Mouse (Mus musculus) midbrain, embryonic 16.5 days (tissue): Measurements from ENCODE around the gene Aco2. TPM values are rescaled to one million over a fixed set of nuclear protein-coding genes. Genes with fewer than 3 reads are reported as not detected.

Experiments
- ATAC-seq: fragments of 200-750 bp; cut with Nextera tagmentation; 2 replicates; pipeline ENCODE4 v1.8.0; 2017; ENCODE audit warnings: moderate TSS enrichment
- H3K27ac ChIP-seq: fragments of 300-500 bp; sonication (generic); 2 replicates; pipeline ENCODE4 v1.5.1; 2014; ENCODE audit warnings: mild to moderate bottlenecking, low read length, mixed read lengths
- H3K27me3 ChIP-seq: fragments of 300-500 bp; sonication (generic); 2 replicates; pipeline ENCODE4 v1.6.1; 2014; ENCODE audit warnings: low read depth, low read length, mixed read lengths; ENCODE audit not compliant: control insufficient read depth, insufficient read depth
- H3K36me3 ChIP-seq: fragments of 300-500 bp; sonication (generic); 2 replicates; pipeline ENCODE4 v1.6.1; 2014; ENCODE audit warnings: mild to moderate bottlenecking, low read length, moderate library complexity, mixed read lengths; ENCODE audit not compliant: control insufficient read depth, insufficient read depth
- H3K4me1 ChIP-seq: fragments of 300-500 bp; sonication (generic); 2 replicates; pipeline ENCODE4 v1.6.1; 2014; ENCODE audit warnings: mild to moderate bottlenecking, low read length, mixed read lengths; ENCODE audit not compliant: control insufficient read depth, insufficient read depth
- H3K4me2 ChIP-seq: fragments of 300-500 bp; sonication (generic); 2 replicates; pipeline ENCODE4 v1.6.1; 2014; ENCODE audit warnings: mild to moderate bottlenecking, low read length, mixed read lengths
- H3K4me3 ChIP-seq: fragments of 300-500 bp; sonication (generic); 2 replicates; pipeline ENCODE4 v1.5.1; 2014; ENCODE audit warnings: low read depth, mild to moderate bottlenecking, low read length, moderate library complexity, mixed read lengths
- H3K9ac ChIP-seq: fragments of 300-500 bp; sonication (generic); 2 replicates; pipeline ENCODE4 v1.6.1; 2014; ENCODE audit warnings: low read depth, low read length, mixed read lengths
- H3K9me3 ChIP-seq: fragments of 300-500 bp; sonication (generic); replicated peaks from 2 replicates; pipeline ENCODE4 v1.6.1; 2014; ENCODE audit warnings: mild to moderate bottlenecking, low read length, mixed read lengths; ENCODE audit not compliant: control insufficient read depth, poor library complexity, severe bottlenecking
- WGBS: fragments of 180-500 bp; shearing (Covaris S2); extraction: QIAGEN DNeasy Blood & Tissue Kit; methylation state at CpG from one replicate; pipeline ENCODE4 v1.1.7; 2014; 5-methylcytosine and 5-hydroxymethylcytosine counted together
- polyA plus RNA-seq: library from polyadenylated mRNA; unstranded; fragments of >200 nt; fragmentation: Nextera tagmentation; extraction: Ambion mirVana; gene quantifications from 2 replicates; pipeline ENCODE4 v1.2.1, GENCODE M21; 2015

The Aco2 gene
- polyA plus RNA-seq, 1 experiment from 2014 or later = 272 TPM

- 78% methylated on average over 10 of the region's 10 CpGs for WGBS
- ATAC-seq = 0 out of 2 replicates have a peak, but pooled peaks have one; percentile 14
- H3K9me3 ChIP-seq = no peaks in the 10 kb centered on the region
Observed at GRCm38 (mm10) chr15:81920546-81921217, 48.6 kb downstream of the Aco2 start.

DNA sequence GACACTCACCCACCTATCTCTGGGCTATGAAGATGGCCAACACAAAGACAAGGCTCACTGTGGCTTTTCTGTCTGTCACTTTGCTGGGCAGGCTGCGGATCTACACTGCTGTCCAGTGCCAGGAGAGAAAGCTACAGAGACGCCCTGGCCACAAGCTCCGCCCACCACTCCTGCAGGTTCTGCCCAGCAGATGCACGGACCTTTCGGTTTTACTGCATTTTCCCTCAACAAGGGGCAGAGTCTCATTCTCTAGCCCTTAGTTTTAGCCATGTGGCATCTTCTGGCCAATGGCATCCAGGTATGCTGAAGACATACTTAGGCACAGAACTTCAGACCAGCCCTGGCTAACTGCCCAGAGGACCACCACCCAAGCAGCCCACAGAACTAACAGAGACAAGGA is 49.1 kb downstream of the Aco2 start:
- WGBS = 69% methylated on average over 5 of the region's 5 CpGs
- H3K4me1 ChIP-seq = peaks cover 18% of the 10 kb centered on the region
- no peak overlapping the region for H3K4me2 ChIP-seq
- no peak for ATAC-seq
- H3K27ac ChIP-seq = peak overlapping the region; percentile 50
- no peaks in the 10 kb centered on the region for H3K9me3 ChIP-seq
- H3K27me3 ChIP-seq = no peaks in the 10 kb centered on the region
- no peak overlapping the region for H3K4me3 ChIP-seq
- H3K36me3 ChIP-seq = peaks cover 10% of the 10 kb centered on the region; the same call in 1 of the 2 replicates
- H3K9ac ChIP-seq = no peak overlapping the region

More at GRCm38 (mm10) chr15:81920546-81921217, 48.6 kb downstream of the Aco2 start:
- Histone ChIP-seq H3K4me3 (no peak overlapping the region), H3K9ac (no peak overlapping the region), H3K36me3 (peaks cover 12% of the 10 kb centered on the region; the same call in 1 of the 2 replicates), H3K27ac (peak overlapping the region; percentile 50), H3K27me3 (no peaks in the 10 kb centered on the region), H3K4me1 (peaks cover 18% of the 10 kb centered on the region), H3K4me2 (no peak overlapping the region)

DNA sequence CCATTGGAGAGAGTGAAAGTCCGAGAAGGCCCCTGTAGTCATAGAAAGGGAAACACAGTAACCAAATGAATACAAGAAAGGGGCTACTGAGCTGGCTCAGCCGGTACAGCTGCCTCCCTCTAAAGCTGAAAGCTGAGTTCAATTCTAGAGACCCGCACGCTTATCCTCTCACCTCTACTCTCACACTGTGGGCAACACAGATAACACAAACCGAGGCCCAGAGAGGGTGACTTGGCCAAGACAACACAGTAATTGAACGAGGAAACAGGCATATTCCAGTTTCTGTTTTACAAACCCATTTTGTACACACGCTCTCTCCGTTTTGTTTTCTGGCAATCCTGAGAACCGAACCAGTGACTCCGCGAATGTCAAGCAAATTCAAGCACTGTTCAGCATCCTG is 52.8 kb downstream of the Aco2 start:
- 88% methylated on average over 11 of the region's 11 CpGs for WGBS
- Histone ChIP-seq H3K27me3 (no peaks in the 10 kb centered on the region), H3K36me3 (no peaks in the 10 kb centered on the region), H3K4me2 (peak overlapping the region; percentile 93), H3K9me3 (no peaks in the 10 kb centered on the region), H3K4me3 (peak overlapping the region; percentile 56), H3K27ac (no peak overlapping the region), H3K9ac (0 out of 2 replicates have a peak overlapping the region, but pooled peaks have one; percentile 70), H3K4me1 (peaks cover 25% of the 10 kb centered on the region)
- ATAC-seq = no peak

DNA sequence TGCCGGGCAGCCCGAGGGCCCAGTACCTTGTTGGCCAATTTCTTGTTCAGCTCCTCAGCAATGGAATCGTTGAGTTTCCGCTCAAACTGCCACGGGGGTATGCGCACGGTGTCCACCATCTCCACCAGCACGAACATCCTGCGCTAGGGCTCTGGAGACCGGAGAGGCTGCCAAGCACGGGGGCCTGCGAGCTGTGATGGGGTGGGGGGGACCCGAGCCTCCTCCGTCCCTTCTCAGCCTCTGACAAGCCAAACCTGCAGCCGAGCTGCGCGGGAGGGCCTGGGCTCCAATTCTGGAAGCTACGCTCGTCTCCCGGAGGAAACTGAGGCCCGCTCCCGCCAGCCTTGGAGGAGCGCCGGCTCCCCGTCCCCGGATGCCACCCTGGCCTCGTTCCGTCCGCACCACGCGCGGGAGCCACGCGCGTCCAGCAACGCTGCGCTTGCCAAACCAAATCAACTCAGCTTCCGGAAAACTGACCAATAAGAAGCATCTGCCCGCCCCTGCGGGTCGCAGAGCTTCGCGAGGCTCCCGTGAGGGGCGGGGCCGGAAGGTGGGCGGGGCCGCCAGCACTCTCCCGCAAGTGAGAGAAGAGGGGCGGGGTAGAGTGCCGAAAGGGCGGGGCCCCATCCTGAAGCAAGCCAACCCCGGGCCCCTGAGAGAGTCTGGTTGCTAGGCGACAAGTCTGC is 53.8 kb downstream of the Aco2 start, which contains the start of gene Polr3h:
Polr3h (minus strand) TSS at position 481 of the 686 bp plus-strand sequence.
- Histone ChIP-seq H3K4me1 (peaks cover 25% of the 10 kb centered on the region), H3K9ac (peak within 1 kb of the TSS; percentile 70), H3K27me3 (no peaks in the 10 kb centered on the region), H3K4me3 (peak within 1 kb of the TSS; percentile 56), H3K9me3 (no peaks in the 10 kb centered on the region), H3K4me2 (peak within 1 kb of the TSS; percentile 93), H3K36me3 (no peaks in the 10 kb centered on the region), H3K27ac (peak within 1 kb of the TSS; percentile 83)
- under 1% methylated on average over 54 of the region's 54 CpGs for WGBS
- ATAC-seq = peak; percentile 95

DNA sequence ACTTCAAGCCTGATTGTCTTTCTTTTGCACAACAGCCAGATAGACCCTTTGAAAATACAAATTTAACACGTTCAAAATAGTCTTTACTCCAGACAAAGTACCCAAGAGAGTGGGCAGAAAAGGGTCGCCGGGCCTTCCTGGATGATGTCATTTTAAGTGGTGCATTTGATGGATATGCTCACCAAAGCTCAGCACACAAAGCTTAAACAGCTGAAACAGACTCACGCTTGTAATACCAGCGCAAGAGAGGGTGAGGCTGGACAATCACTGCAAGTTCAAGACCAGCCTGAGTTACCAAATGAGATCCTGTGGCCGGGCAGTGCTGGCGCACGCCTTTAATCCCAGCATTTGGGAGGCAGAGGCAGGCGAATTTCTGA is 54.3 kb downstream of the Aco2 start:
- Histone ChIP-seq H3K9me3 (no peaks in the 10 kb centered on the region), H3K4me3 (peak overlapping the region; percentile 56), H3K27me3 (no peaks in the 10 kb centered on the region), H3K4me2 (peak overlapping the region; percentile 93), H3K36me3 (no peaks in the 10 kb centered on the region), H3K4me1 (peaks cover 25% of the 10 kb centered on the region), H3K27ac (peak overlapping the region; percentile 83), H3K9ac (no peak overlapping the region)
- WGBS = 26% methylated on average over 9 of the region's 9 CpGs
- ATAC-seq = no peak

- H3K4me3 ChIP-seq = no peak overlapping the region
- H3K27ac ChIP-seq = peak overlapping the region; percentile 53
- no peak for ATAC-seq
- no peaks in the 10 kb centered on the region for H3K36me3 ChIP-seq
- peaks cover 25% of the 10 kb centered on the region for H3K4me1 ChIP-seq
- H3K27me3 ChIP-seq = no peaks in the 10 kb centered on the region
- no peak overlapping the region for H3K4me2 ChIP-seq
- H3K9me3 ChIP-seq = no peaks in the 10 kb centered on the region
- H3K9ac ChIP-seq = no peak overlapping the region
- 45% methylated on average over 4 of the region's 4 CpGs for WGBS
Observed at GRCm38 (mm10) chr15:81927741-81928140, 55.6 kb downstream of the Aco2 start.

DNA sequence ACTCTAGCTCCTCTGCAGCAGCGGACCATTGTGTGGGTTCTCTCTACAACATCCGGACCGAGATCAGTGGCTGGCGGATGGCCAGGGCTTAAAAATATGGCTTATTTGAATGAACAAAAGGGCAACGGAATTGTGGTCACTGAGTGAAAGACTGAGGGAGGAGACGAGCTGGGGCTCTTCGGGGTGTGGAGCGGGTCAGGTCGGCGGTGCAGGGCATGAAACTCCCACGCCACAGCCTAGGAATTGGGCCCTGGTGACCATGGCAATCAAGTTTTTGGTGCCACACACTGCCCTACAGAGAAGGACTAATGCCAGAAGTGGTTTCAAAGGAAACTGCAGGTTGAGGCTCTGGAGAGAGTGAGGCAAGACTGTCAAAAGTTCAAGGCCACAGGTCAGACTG is 56.2 kb downstream of the Aco2 start:
- no peak overlapping the region for H3K9ac ChIP-seq
- no peak overlapping the region for H3K4me3 ChIP-seq
- no peak for ATAC-seq
- H3K27me3 ChIP-seq = no peaks in the 10 kb centered on the region
- no peak overlapping the region for H3K4me2 ChIP-seq
- 0 out of 2 replicates have a peak overlapping the region, but pooled peaks have one; percentile 43 for H3K27ac ChIP-seq
- no peaks in the 10 kb centered on the region for H3K9me3 ChIP-seq
- peaks cover 25% of the 10 kb centered on the region for H3K4me1 ChIP-seq
- 43% methylated on average over 11 of the region's 11 CpGs for whole genome bisulfite sequencing
- H3K36me3 ChIP-seq = no peaks in the 10 kb centered on the region

DNA sequence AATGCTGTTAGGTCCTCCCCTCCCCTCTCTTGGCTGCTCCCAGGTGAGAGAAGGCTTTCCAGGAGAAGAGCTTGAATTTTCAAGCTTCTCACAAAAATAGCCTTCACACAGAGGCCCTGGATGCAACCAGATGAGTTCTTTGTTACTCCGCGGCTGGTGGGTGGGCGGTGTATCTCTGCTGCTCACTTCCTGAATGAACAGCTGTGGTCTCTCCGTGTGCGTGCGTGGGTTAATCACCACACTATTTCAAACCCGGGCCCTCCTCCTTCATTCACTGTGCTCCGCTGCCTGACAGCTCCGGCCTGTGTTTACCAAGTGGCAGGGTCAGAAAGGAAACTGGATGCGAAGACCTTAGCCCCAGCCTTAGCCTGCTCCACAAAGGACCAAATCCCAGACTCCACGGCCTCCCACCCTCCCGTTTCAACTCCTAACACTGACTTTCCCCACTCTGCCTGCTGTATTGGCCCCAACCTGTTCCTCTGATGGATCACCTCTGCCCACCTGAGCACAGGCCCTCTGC is 60.9 kb downstream of the Aco2 start:
- Histone ChIP-seq H3K36me3 (no peaks in the 10 kb centered on the region), H3K4me3 (no peak overlapping the region), H3K27ac (no peak overlapping the region), H3K9me3 (no peaks in the 10 kb centered on the region), H3K4me1 (peaks cover 10% of the 10 kb centered on the region), H3K4me2 (no peak overlapping the region), H3K27me3 (no peaks in the 10 kb centered on the region), H3K9ac (no peak overlapping the region)
- 43% methylated on average over 12 of the region's 12 CpGs for WGBS
- no peak for ATAC-seq

- no peak for ATAC-seq
- Histone ChIP-seq H3K27ac (no peak overlapping the region), H3K9ac (no peak overlapping the region), H3K36me3 (no peaks in the 10 kb centered on the region), H3K4me3 (no peak overlapping the region), H3K9me3 (no peaks in the 10 kb centered on the region), H3K4me1 (peaks cover 20% of the 10 kb centered on the region), H3K27me3 (no peaks in the 10 kb centered on the region), H3K4me2 (no peak overlapping the region)
- 81% methylated on average over 1 of the region's 1 CpGs for WGBS
Observed at GRCm38 (mm10) chr15:81933986-81934385, 61.9 kb downstream of the Aco2 start.
